Mouse (Mus musculus) cerebellum, adult 2 months (tissue): ENCODE data around the gene Omp.

ENCODE experiments used
- CTCF ChIP-seq: fragments of 200-500 bp; IDR thresholded peaks from 2 replicates; pipeline ENCODE4 v1.5.1; 2011; ENCODE audit warnings: low read depth, mild to moderate bottlenecking, control low read depth, low read length, moderate library complexity, borderline replicate concordance; ENCODE audit not compliant: insufficient read depth
- POLR2A ChIP-seq: fragments of 200-500 bp; IDR thresholded peaks from 2 replicates; pipeline ENCODE4 v1.6.1; 2011; ENCODE audit warnings: low read length, control low read depth, borderline replicate concordance; ENCODE audit not compliant: insufficient read depth

- TF ChIP-seq CTCF (no peak), POLR2A (no peak)
Observed at GRCm38 (mm10) chr7:98095852-98096251, 49.5 kb downstream of the Omp start.
